Mouse (Mus musculus) intestine, postnatal 0 days (tissue): ENCODE data around the gene Ufc1. TPM values are rescaled to one million over a fixed set of nuclear protein-coding genes. Genes with fewer than 3 reads are reported as not detected.
"Not testable (repeated sequence)": the region's sequence is repeated elsewhere in the genome, so short reads cannot be mapped to it uniquely, and the experiment has no call there.

Experiments used
- ATAC-seq: fragments of 200-750 bp; cut with Nextera tagmentation; 2 replicates; pipeline ENCODE4 v1.8.0; 2017; ENCODE audit warnings: mild to moderate bottlenecking, moderate TSS enrichment, moderate library complexity
- H3K27ac ChIP-seq: fragments of 300-500 bp; sonication (generic); 2 replicates; pipeline ENCODE4 v1.5.1; 2014; ENCODE audit warnings: mild to moderate bottlenecking, low read depth, low read length, moderate library complexity
- H3K27me3 ChIP-seq: fragments of 300-500 bp; sonication (generic); replicated peaks from 2 replicates; pipeline ENCODE4 v1.6.1; 2014; ENCODE audit warnings: low read length, mixed read lengths; ENCODE audit not compliant: control insufficient read depth, insufficient read depth
- H3K36me3 ChIP-seq: fragments of 300-500 bp; sonication (generic); 2 replicates; pipeline ENCODE4 v1.6.1; 2014; ENCODE audit warnings: mild to moderate bottlenecking, moderate library complexity; ENCODE audit not compliant: control insufficient read depth, insufficient read depth
- H3K4me1 ChIP-seq: fragments of 300-500 bp; sonication (generic); replicated peaks from 2 replicates; pipeline ENCODE4 v1.6.1; 2014; ENCODE audit warnings: antibody characterized with exemption, low read length, mixed read lengths; ENCODE audit not compliant: control insufficient read depth, insufficient read depth
- H3K4me2 ChIP-seq: fragments of 300-500 bp; sonication (generic); replicated peaks from 2 replicates; pipeline ENCODE4 v1.6.1; 2014; ENCODE audit warnings: low read depth, mild to moderate bottlenecking, moderate library complexity
- H3K4me3 ChIP-seq: fragments of 300-500 bp; sonication (generic); 2 replicates; pipeline ENCODE4 v1.5.1; 2014; ENCODE audit warnings: low read depth, low read length
- H3K9ac ChIP-seq: fragments of 300-500 bp; sonication (generic); 2 replicates; pipeline ENCODE4 v1.6.1; 2014; ENCODE audit warnings: mild to moderate bottlenecking, low read depth, low read length
- H3K9me3 ChIP-seq: fragments of 300-500 bp; sonication (generic); 2 replicates; pipeline ENCODE4 v1.6.1; 2016; ENCODE audit warnings: mixed run types; ENCODE audit not compliant: control insufficient read depth
- CTCF ChIP-seq: sonication (generic); IDR thresholded peaks from 2 replicates; pipeline ENCODE4 v1.5.1; 2016; ENCODE audit warnings: low read depth, mild to moderate bottlenecking, control low read depth, antibody characterized with exemption, moderate library complexity
- WGBS: fragments of 180-500 bp; shearing (Covaris S2); extraction: QIAGEN DNeasy Blood & Tissue Kit; methylation state at CpG from one replicate; pipeline ENCODE4 v1.1.7; 2014; 5-methylcytosine and 5-hydroxymethylcytosine counted together
- polyA plus RNA-seq: library from polyadenylated mRNA; unstranded; fragments of >200 nt; fragmentation: Nextera tagmentation; extraction: Ambion mirVana; gene quantifications from 2 replicates; pipeline ENCODE4 v1.2.1, GENCODE M21; 2015

The Ufc1 gene
- polyA plus RNA-seq, 1 experiment from 2014 or later, result 117 TPM

GRCm38 (mm10) chr1:171248386-171249226, 46.2 kb downstream of the Ufc1 start:
- H3K9ac ChIP-seq, result no peak overlapping the region
- H3K27me3 ChIP-seq, result no peaks in the 10 kb centered on the region; the same call in 1 of the 2 replicates
- H3K27ac ChIP-seq, result peak overlapping the region; percentile 83
- no peaks in the 10 kb centered on the region for H3K9me3 ChIP-seq
- WGBS, result 66% methylated on average over 3 of the region's 3 CpGs
- H3K4me3 ChIP-seq, result no peak overlapping the region
- peaks cover 11% of the 10 kb centered on the region for H3K36me3 ChIP-seq
- TF ChIP-seq CTCF, result no peak
- no peak for ATAC-seq
- no peak overlapping the region for H3K4me2 ChIP-seq
- peaks cover 9% of the 10 kb centered on the region; the same call in 1 of the 2 replicates for H3K4me1 ChIP-seq

DNA sequence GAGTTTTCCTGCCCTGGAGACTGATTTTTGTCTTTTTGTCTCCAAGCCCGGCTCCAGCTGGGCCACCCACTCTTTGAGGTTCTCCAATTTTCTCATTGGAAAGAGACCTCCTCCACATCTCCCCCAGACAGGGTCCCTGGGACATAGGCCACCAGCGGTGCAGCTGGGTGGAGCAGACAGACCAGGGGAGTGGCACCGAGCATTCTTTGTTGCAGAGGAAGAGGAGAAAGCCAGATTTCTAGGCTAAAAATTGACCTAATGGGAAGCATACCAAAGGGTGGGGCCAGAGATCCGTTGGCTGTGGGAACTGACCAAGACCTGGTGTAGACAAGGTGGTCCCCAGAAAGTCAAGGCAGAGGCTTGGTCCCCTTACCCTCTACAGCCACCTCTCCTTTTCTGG, 46.9 kb downstream of the Ufc1 start:
- H3K36me3 ChIP-seq, result peaks cover 16% of the 10 kb centered on the region
- 0 out of 2 replicates have a peak overlapping the region, but pooled peaks have one; percentile 40 for H3K9ac ChIP-seq
- peak overlapping the region; percentile 79 for H3K4me2 ChIP-seq
- 16% methylated on average over 4 of the region's 4 CpGs for WGBS
- no peaks in the 10 kb centered on the region; the same call in 1 of the 2 replicates for H3K27me3 ChIP-seq
- peaks cover 9% of the 10 kb centered on the region; the same call in 1 of the 2 replicates for H3K4me1 ChIP-seq
- ATAC-seq, result no peak
- no peak for TF ChIP-seq CTCF
- peak overlapping the region; percentile 83 for H3K27ac ChIP-seq
- H3K4me3 ChIP-seq, result peak overlapping the region; percentile 85
- H3K9me3 ChIP-seq, result no peaks in the 10 kb centered on the region

GRCm38 (mm10) chr1:171247453-171247841, 47.4 kb downstream of the Ufc1 start:
- Histone ChIP-seq H3K4me1 (peaks cover 9% of the 10 kb centered on the region; the same call in 1 of the 2 replicates), H3K9me3 (no peaks in the 10 kb centered on the region), H3K4me2 (peak overlapping the region; percentile 79), H3K36me3 (peaks cover 21% of the 10 kb centered on the region), H3K27me3 (no peaks in the 10 kb centered on the region; the same call in 1 of the 2 replicates), H3K9ac (0 out of 2 replicates have a peak overlapping the region, but pooled peaks have one; percentile 40), H3K27ac (peak overlapping the region; percentile 83), H3K4me3 (peak overlapping the region; percentile 85)
- TF ChIP-seq CTCF, result no peak
- 5% methylated on average over 13 of the region's 13 CpGs for WGBS
- peak; percentile 1; the same call in 1 of the 2 replicates for ATAC-seq

- peaks cover 21% of the 10 kb centered on the region for H3K36me3 ChIP-seq
- H3K9ac ChIP-seq, result peak overlapping the region; percentile 80
- ATAC-seq, result peak; percentile 93
- peak overlapping the region; percentile 83 for H3K27ac ChIP-seq
- peak; percentile 98 for TF ChIP-seq CTCF
- WGBS, result under 1% methylated on average over 41 of the region's 41 CpGs
- peak overlapping the region; percentile 85 for H3K4me3 ChIP-seq
- peak overlapping the region; percentile 79 for H3K4me2 ChIP-seq
- H3K4me1 ChIP-seq, result peaks cover 9% of the 10 kb centered on the region; the same call in 1 of the 2 replicates
- no peaks in the 10 kb centered on the region; the same call in 1 of the 2 replicates for H3K27me3 ChIP-seq
- no peaks in the 10 kb centered on the region for H3K9me3 ChIP-seq
Measured at GRCm38 (mm10) chr1:171246709-171247452, 47.9 kb downstream of the Ufc1 start.

- Histone ChIP-seq H3K4me2 (no peak overlapping the region; the same call in 1 of the 2 replicates), H3K4me3 (no peak overlapping the region), H3K36me3 (peaks cover 33% of the 10 kb centered on the region), H3K9me3 (no peaks in the 10 kb centered on the region), H3K9ac (no peak overlapping the region), H3K27ac (no peak overlapping the region), H3K4me1 (peaks cover 9% of the 10 kb centered on the region; the same call in 1 of the 2 replicates), H3K27me3 (no peaks in the 10 kb centered on the region)
- no peak for TF ChIP-seq CTCF
- 78% methylated on average over 8 of the region's 8 CpGs for WGBS
- ATAC-seq, result no peak
Measured at GRCm38 (mm10) chr1:171245353-171245752, 49.5 kb downstream of the Ufc1 start.

GRCm38 (mm10) chr1:171241952-171242351, 52.9 kb downstream of the Ufc1 start:
- H3K4me3 ChIP-seq, H3K27me3 ChIP-seq, H3K9me3 ChIP-seq, H3K4me1 ChIP-seq, H3K9ac ChIP-seq, H3K27ac ChIP-seq, H3K4me2 ChIP-seq: not testable (repeated sequence)
- peak; percentile 56 for TF ChIP-seq CTCF
- ATAC-seq, result peak; percentile 33
- 54% methylated on average over 12 of the region's 12 CpGs for WGBS
- H3K36me3 ChIP-seq, result peaks cover 61% of the 10 kb centered on the region
